Mouse (Mus musculus) midbrain, embryonic 15.5 days (tissue): ENCODE data around the gene Mroh2b. TPM values are rescaled to one million over a fixed set of nuclear protein-coding genes. Genes with fewer than 3 reads are reported as not detected.

ENCODE experiments used
- ATAC-seq: fragments of 200-750 bp; cut with Nextera tagmentation; replicated peaks from 2 replicates; pipeline ENCODE4 v1.8.0; 2017; ENCODE audit warnings: moderate TSS enrichment
- H3K27ac ChIP-seq: fragments of 300-500 bp; sonication (generic); 2 replicates; pipeline ENCODE4 v1.5.1; 2015; ENCODE audit warnings: mild to moderate bottlenecking, inconsistent platforms
- H3K27me3 ChIP-seq: fragments of 300-500 bp; sonication (generic); replicated peaks from 2 replicates; pipeline ENCODE4 v1.6.1; 2015; ENCODE audit warnings: inconsistent platforms
- H3K36me3 ChIP-seq: fragments of 300-500 bp; sonication (generic); replicated peaks from 2 replicates; pipeline ENCODE4 v1.6.1; 2015; ENCODE audit warnings: inconsistent platforms
- H3K4me1 ChIP-seq: fragments of 300-500 bp; sonication (generic); 2 replicates; pipeline ENCODE4 v1.6.1; 2015; ENCODE audit warnings: inconsistent platforms
- H3K4me2 ChIP-seq: fragments of 300-500 bp; sonication (generic); 2 replicates; pipeline ENCODE4 v1.6.1; 2015; ENCODE audit warnings: inconsistent platforms, mild to moderate bottlenecking, moderate library complexity
- H3K4me3 ChIP-seq: fragments of 300-500 bp; sonication (generic); 2 replicates; pipeline ENCODE4 v1.5.1; 2015; ENCODE audit warnings: mild to moderate bottlenecking, inconsistent platforms
- H3K9ac ChIP-seq: fragments of 300-500 bp; sonication (generic); 2 replicates; pipeline ENCODE4 v1.6.1; 2015; ENCODE audit warnings: mild to moderate bottlenecking, inconsistent platforms
- H3K9me3 ChIP-seq: fragments of 300-500 bp; sonication (generic); 2 replicates; pipeline ENCODE4 v1.6.1; 2016; ENCODE audit warnings: inconsistent platforms
- WGBS: fragments of 180-500 bp; shearing (Covaris S2); methylation state at CpG from one replicate; pipeline ENCODE4 v1.1.7; 2015; ENCODE audit warnings: mixed read lengths; 5-methylcytosine and 5-hydroxymethylcytosine counted together
- polyA plus RNA-seq: library from polyadenylated mRNA; unstranded; fragments of >200 nt; fragmentation: Nextera tagmentation; extraction: Ambion mirVana; gene quantifications from 2 replicates; pipeline ENCODE4 v1.2.1, GENCODE M21; 2015

Gene Mroh2b
- polyA plus RNA-seq = not detected in 2 replicates

DNA sequence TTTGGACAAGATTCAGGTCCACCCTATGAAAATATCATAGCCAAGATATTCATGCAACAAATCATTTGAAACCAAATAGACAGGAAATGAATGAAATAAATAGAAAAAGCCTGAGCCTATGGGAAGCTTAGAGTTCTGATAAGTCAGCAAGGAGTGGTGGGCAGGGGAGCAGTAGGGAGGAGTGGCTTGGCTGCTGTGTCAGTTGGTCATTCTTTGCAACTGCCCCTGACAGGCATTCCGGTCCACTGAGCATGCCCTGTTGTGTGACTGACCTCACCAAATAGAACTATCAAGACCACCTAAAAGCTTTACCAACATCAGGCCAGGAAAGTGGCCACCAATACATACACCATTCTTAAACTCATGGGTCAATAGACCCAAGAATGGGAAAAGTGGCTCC lies at the start of gene Mroh2b:
TSS of gene Mroh2b (plus strand) at position 301 of the 400 bp plus-strand sequence.
- Histone ChIP-seq H3K9me3 (no peaks in the 10 kb centered on the region), H3K9ac (no peak within 1 kb of the TSS), H3K4me3 (no peak within 1 kb of the TSS), H3K4me2 (no peak within 1 kb of the TSS), H3K36me3 (no peaks in the 10 kb centered on the region), H3K27ac (no peak within 1 kb of the TSS), H3K27me3 (no peaks in the 10 kb centered on the region), H3K4me1 (no peaks in the 10 kb centered on the region)
- no peak for ATAC-seq
- 87% methylated on average over 1 of the region's 1 CpGs for WGBS

- no peak for ATAC-seq
- no peaks in the 10 kb centered on the region for H3K9me3 ChIP-seq
- no peak overlapping the region for H3K4me2 ChIP-seq
- no peak overlapping the region for H3K27ac ChIP-seq
- H3K27me3 ChIP-seq = no peaks in the 10 kb centered on the region
- no peak overlapping the region for H3K4me3 ChIP-seq
- no peak overlapping the region for H3K9ac ChIP-seq
- H3K36me3 ChIP-seq = no peaks in the 10 kb centered on the region
- WGBS = 89% methylated on average over 1 of the region's 1 CpGs
- no peaks in the 10 kb centered on the region for H3K4me1 ChIP-seq
These were observed 48.5 kb upstream of the Mroh2b start for GRCm38 (mm10) chr15:4850015-4850414.

DNA sequence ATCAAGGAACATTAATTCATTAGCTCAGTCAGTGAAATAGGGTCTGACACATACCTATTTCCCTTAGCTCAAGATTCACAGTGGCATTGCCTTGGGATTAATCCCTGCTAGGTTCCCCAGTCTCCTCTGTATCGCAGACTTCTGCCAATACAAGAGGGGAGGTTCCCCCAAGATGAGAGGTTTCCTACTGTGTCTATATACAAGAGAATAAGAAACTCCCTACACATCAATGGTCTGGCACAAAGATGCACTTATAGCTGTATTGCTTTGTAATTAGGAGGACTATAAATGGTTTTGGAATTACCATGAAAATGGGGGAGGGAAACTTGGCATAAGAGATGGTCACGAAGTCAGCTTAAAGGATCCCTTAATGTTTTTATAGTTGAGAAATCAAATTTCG lies 3.6 kb upstream of the Mroh2b start:
- H3K4me3 ChIP-seq = no peak overlapping the region
- H3K9me3 ChIP-seq = no peaks in the 10 kb centered on the region
- H3K27ac ChIP-seq = no peak overlapping the region
- H3K4me1 ChIP-seq = no peaks in the 10 kb centered on the region
- H3K4me2 ChIP-seq = no peak overlapping the region
- no peak overlapping the region for H3K9ac ChIP-seq
- H3K36me3 ChIP-seq = no peaks in the 10 kb centered on the region
- no peaks in the 10 kb centered on the region for H3K27me3 ChIP-seq
- no peak; the same call in 1 of the 2 replicates for ATAC-seq
- 28% methylated on average over 3 of the region's 3 CpGs for WGBS

GRCm38 (mm10) chr15:4934731-4935130 lies 36.2 kb downstream of the Mroh2b start:
- Histone ChIP-seq H3K4me3 (no peak overlapping the region), H3K4me2 (no peak overlapping the region), H3K36me3 (no peaks in the 10 kb centered on the region), H3K4me1 (no peaks in the 10 kb centered on the region), H3K9ac (no peak overlapping the region), H3K9me3 (no peaks in the 10 kb centered on the region), H3K27me3 (no peaks in the 10 kb centered on the region), H3K27ac (no peak overlapping the region)
- no peak for ATAC-seq
- 85% methylated on average over 8 of the region's 8 CpGs for WGBS

DNA sequence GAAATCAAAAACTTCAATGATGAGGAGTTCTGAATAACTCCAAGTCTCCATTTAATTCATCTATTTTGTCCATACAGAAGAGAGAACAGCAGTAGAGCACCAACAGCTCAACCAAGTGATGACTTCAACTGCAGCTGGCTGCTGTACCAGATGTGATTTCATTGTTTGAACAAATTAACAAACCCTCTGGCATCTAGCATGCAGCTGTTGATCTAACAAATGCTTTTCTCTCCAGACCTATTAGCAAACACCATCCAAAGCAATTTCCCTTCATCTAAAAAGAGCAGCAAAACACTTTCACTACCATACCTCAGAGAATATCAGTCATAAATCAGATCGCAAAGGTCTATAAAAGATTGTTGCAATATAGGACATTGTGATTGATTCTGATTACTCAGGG lies 74.8 kb downstream of the Mroh2b start:
- Histone ChIP-seq H3K4me2 (no peak overlapping the region), H3K9me3 (no peaks in the 10 kb centered on the region), H3K4me1 (no peaks in the 10 kb centered on the region), H3K4me3 (no peak overlapping the region), H3K36me3 (no peaks in the 10 kb centered on the region), H3K27ac (no peak overlapping the region), H3K27me3 (no peaks in the 10 kb centered on the region), H3K9ac (no peak overlapping the region)
- WGBS = 89% methylated on average over 1 of the region's 1 CpGs
- no peak for ATAC-seq

GRCm38 (mm10) chr15:5002903-5003302 lies 104.4 kb downstream of the Mroh2b start:
- H3K9ac ChIP-seq = no peak overlapping the region
- WGBS = 31% methylated on average over 2 of the region's 2 CpGs
- H3K4me3 ChIP-seq = no peak overlapping the region
- H3K9me3 ChIP-seq = no peaks in the 10 kb centered on the region
- no peaks in the 10 kb centered on the region for H3K4me1 ChIP-seq
- no peak overlapping the region for H3K27ac ChIP-seq
- no peaks in the 10 kb centered on the region for H3K36me3 ChIP-seq
- H3K27me3 ChIP-seq = no peaks in the 10 kb centered on the region
- no peak for ATAC-seq
- no peak overlapping the region for H3K4me2 ChIP-seq

DNA sequence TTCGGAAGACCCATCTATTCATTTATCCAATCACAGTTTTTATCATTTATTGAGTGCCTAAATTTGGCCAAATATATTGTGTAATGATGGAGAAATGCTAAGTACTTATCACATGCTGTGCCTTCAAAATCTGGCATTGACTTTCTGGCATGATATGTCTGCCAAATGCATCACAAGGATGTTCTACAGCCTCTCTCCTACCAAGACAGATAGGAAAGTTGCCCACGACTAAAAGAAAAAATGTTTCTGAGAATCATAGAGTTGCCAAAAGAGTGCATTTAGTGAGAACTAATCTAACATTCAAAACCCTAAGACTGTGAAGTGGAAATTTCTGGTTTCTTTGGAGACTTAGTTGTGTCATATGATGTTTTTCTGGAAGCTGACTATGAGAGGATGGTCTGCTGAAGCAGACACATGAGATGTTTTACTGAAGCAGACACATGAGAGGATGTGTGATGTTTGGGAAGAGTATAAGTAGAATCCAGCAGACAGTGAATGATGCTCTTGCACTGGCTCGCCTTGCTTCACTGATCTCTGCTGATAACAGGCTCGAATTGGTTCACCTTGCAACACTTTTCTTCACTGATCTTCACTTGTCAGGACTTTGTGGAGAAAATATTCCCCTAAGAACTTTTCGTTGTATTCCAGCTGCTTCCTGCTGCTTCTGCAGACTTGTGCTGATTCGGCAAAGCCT lies 105.1 kb downstream of the Mroh2b start:
- Histone ChIP-seq H3K27me3 (no peaks in the 10 kb centered on the region), H3K9me3 (no peaks in the 10 kb centered on the region), H3K4me3 (no peak overlapping the region), H3K4me1 (no peaks in the 10 kb centered on the region), H3K4me2 (no peak overlapping the region), H3K36me3 (no peaks in the 10 kb centered on the region), H3K9ac (no peak overlapping the region), H3K27ac (no peak overlapping the region)
- 84% methylated on average over 6 of the region's 6 CpGs for WGBS
- no peak for ATAC-seq

GRCm38 (mm10) chr15:5009644-5010107 lies 111.1 kb downstream of the Mroh2b start:
- Histone ChIP-seq H3K27ac (no peak overlapping the region), H3K4me3 (no peak overlapping the region), H3K4me1 (no peaks in the 10 kb centered on the region), H3K9me3 (no peaks in the 10 kb centered on the region), H3K27me3 (no peaks in the 10 kb centered on the region), H3K9ac (no peak overlapping the region), H3K4me2 (no peak overlapping the region), H3K36me3 (no peaks in the 10 kb centered on the region)
- 88% methylated on average over 11 of the region's 11 CpGs for WGBS
- no peak for ATAC-seq

Other genes starting within 250 kb of the Mroh2b start
- 0.11 TPM in 1 of 2 replicates, not detected in the other for gene C6, start 171.6 kb upstream of the Mroh2b start, polyA plus RNA-seq
- gene C7, start 165.0 kb downstream of the Mroh2b start, polyA plus RNA-seq = 0.06 and 0.12 TPM in 2 replicates
- gene Card6, start 209.8 kb downstream of the Mroh2b start, polyA plus RNA-seq = 0.32 and 0.39 TPM in 2 replicates
- gene Rpl37, start 217.9 kb downstream of the Mroh2b start, polyA plus RNA-seq = 261 and 286 TPM in 2 replicates
- 13.3 and 14.8 TPM in 2 replicates for gene Prkaa1, start 245.1 kb downstream of the Mroh2b start, polyA plus RNA-seq